Mouse (Mus musculus) left cerebral cortex, adult 11 months (tissue): ENCODE measurements around the gene Sipa1l3.

ENCODE experiments used
- DNase-seq: peaks from one replicate; pipeline ENCODE4 v3.0.0; 2022; ENCODE audit warnings: low spot score

The Sipa1l3 gene

GRCm38 (mm10) chr7:29411216-29411816 is 107.1 kb downstream of the Sipa1l3 start:
- DNase-seq, result no peak

DNA sequence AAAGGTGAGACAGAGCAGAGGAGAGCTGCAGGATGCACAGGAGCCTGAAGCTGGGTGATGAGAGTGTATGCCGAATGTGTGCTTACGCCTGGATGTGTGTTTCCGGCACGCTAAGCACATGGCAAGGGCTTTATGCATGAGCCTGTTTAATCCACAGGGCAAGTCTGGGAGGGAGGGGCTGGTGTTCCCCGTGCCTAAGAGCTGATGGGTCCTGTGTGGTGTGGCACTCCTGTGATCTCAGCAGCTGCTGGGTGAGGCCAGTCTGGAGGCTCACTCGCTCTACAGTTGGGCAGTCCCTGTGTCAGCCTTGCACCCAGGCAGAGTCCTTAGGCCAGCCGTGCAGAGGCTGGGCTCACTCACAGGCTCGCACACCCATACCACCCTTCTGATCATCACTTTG is 108.0 kb downstream of the Sipa1l3 start:
- DNase-seq, result no peak

DNA sequence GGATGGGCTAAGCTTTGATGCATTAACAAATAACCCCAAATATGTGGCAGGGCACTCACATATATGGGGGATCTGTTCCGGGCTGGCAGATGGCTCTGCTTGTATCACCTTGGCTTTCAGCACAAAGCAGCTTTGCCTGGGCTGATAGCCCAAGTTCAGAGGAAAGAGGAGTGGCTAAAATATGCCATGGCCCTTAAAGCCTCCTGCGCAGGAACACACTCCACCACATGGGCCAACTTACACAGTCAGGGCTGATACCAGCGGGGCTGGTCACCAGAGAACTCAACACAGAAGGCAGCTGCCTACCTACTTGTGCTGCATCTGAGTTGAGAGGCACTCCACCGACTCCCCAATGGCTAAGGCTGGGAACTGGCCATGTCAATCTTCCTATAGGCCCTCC is 111.6 kb downstream of the Sipa1l3 start:
- DNase-seq, result no peak

DNA sequence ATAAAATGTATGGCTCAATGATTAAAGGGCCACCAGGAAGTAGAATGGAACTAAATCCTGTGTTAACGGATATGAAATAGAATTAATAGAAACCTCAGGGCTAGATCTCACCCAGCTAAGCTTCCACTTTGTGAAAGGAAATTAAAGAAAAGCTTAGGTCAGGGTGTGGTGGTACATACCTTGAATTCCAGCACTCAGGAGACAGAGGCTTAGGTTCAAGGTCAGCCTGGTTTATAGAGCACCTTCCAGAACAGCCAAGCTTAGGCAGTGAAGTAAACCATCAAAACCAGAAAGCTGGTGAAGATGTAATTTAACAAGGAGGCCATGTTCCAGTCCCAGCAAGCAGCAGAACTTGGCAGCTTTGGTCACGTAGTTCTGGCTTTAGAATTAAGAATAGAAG is 114.3 kb downstream of the Sipa1l3 start:
- no peak for DNase-seq

- no peak for DNase-seq
Observed at GRCm38 (mm10) chr7:29402015-29402414, 116.4 kb downstream of the Sipa1l3 start.

DNA sequence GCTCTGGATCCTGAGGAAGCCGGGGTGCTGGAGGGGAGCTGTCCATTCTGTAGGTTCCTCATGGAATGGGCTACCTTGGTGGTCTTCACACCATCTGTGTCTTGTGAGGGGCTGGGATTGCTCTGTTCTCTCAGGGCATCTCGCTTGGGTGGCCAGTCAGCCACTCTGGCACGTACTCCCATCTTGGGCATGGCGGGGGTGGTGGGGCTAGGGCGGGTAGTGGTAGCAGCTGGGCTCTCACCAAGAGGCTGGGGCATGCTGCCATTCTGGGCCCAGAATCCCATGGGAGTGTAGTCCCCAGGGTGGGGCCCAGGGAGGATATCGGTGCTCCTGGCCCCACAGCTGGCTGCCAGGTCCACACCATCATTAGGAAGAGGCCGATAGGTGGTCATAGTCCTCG is 118.0 kb downstream of the Sipa1l3 start:
- DNase-seq, result no peak

DNA sequence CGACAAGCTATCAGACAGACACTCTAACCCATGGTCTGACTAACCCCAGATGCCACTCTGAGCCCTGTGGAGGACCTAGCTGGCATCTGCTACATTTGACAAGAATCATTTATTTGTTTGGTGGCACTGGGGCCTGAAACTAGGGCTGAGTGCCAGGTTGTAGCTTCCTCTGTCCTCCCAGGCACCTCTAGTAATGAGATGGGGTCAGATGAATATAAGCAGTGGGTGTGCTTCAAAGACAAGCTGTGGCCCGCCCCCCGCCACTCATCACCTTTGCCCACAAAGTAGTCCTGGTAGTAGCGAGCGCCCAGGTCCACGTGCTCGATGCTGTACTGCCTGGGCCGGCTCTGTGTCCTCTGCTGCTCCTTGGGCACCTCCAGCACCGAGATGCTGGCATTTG is 119.4 kb downstream of the Sipa1l3 start:
- no peak for DNase-seq

GRCm38 (mm10) chr7:29397486-29397885 is 121.0 kb downstream of the Sipa1l3 start:
- DNase-seq, result no peak

- DNase-seq, result no peak
Observed at GRCm38 (mm10) chr7:29396943-29397340, 121.5 kb downstream of the Sipa1l3 start.

GRCm38 (mm10) chr7:29396216-29396942 is 122.1 kb downstream of the Sipa1l3 start:
- DNase-seq, result no peak

DNA sequence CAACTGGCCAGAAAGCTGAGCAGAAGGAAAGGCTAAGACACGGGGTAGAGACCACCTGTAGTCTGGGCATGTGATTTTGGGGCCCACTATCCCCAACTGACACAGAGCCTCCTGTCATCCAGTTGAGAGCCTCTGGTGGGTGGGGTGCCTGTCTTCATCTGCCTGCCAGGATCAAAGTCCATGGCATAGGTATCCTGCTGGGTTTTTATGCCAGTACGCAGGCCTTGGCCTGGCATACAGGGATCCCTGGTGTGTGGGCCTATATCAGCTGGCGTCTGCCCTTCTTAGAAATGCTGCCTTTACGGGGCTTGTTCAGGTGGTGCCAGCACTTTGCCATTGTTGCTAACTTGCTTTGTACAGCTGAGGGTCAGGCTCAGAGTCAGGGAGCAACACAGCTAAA is 123.3 kb downstream of the Sipa1l3 start:
- no peak for DNase-seq

GRCm38 (mm10) chr7:29393292-29393691 is 125.1 kb downstream of the Sipa1l3 start:
- DNase-seq, result no peak

- no peak for DNase-seq
Observed at GRCm38 (mm10) chr7:29392805-29393204, 125.6 kb downstream of the Sipa1l3 start.

- DNase-seq, result no peak
Observed at GRCm38 (mm10) chr7:29391761-29392512, 126.5 kb downstream of the Sipa1l3 start.

DNA sequence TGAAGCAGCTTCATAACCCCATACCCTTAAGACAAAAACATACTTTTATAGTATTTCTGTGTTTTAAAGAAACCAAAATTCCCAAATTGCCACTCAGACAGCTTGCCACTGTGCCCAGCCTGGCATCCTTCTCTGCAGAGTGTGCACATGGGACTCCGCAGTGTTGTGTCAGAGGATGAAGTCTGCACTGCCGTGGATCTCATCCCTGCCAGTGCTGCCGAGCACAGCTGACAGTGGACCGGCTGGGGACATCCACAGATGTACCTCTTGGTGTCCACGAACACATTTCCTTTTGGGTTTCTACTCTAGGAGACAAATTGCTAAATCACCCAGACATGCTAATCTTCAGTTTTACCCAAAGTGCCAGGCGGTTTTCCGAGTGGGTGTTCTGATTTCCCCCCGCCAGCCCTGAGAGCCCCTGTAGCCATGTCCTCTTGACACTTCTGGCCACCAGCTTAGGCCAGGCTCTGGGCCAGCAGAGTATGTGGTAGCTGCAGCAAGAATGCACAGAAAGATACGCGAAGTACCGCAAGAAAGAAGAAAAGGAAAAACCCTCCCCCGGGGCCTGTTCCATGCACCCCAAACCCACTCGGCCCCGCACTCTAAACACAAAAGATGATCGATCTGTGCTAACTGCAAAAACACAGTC is 127.2 kb downstream of the Sipa1l3 start:
- no peak for DNase-seq

GRCm38 (mm10) chr7:29390234-29390633 is 128.2 kb downstream of the Sipa1l3 start:
- no peak for DNase-seq

DNA sequence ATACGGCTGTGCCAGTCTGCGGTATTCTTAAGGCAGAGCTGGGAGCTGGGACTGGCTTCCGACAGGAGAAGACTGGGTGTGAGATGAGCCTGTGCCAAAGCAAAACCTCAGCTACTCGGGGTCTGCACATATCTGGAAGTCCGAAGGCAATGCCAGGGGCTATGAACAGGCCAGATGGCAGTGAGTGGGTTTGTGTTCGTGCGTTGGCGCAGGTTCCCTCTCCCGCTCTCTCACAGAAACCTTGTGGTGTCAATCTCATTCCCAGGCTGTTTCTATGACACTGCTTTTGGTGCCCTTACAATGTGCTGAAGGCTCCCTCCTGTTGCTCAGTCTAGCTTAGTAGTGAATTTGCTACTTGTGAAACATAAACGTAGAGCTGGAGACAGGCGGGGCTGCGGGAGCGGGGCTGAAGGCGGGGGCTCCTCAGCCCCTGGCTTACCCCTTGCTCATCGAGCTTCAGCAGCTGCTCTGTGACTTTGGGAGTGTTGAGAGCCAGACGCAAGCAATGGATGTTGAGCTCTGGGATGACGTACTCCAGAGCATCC is 130.8 kb downstream of the Sipa1l3 start:
- no peak for DNase-seq

DNA sequence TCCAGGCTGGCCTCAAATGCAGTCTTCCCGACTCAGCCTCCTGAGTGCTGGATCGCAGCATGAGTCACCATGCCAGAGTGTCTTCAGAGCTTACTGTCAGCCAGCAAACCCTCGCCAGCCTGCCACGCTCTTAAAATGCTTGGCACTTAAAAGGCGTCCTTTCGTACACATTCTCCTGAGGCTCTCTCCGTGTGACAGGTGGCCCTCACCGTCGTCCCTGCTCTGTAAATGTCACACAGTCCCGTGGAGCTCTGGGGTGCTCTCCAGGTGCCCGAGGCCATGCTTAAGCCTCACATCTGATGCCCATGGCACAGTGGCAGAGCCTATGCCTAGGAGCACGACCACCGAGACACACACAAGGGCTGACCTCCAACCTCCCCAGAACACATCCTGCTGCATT is 132.1 kb downstream of the Sipa1l3 start:
- DNase-seq, result no peak

DNA sequence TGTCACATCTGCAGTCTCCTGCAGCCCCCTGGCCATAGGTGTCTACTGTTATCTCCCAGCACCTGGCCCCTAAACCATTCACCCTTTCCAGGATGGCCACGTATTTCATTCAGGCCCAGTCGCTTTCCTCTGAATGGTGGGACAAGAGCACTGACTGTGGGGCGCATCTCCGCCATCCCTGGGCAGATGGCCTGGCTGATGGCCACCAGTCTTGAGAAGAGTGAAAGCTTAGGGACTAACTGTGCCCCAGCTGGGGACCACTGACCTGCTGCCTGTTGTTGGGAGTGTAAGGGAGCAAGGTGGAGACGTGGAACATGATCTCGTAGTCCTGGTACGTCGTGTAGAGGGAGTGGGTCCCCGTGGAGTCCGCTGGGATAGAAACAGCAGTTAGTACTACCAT is 132.7 kb downstream of the Sipa1l3 start:
- no peak for DNase-seq

- peak; percentile 64 for DNase-seq
Observed at GRCm38 (mm10) chr7:29383255-29383654, 135.2 kb downstream of the Sipa1l3 start.

DNA sequence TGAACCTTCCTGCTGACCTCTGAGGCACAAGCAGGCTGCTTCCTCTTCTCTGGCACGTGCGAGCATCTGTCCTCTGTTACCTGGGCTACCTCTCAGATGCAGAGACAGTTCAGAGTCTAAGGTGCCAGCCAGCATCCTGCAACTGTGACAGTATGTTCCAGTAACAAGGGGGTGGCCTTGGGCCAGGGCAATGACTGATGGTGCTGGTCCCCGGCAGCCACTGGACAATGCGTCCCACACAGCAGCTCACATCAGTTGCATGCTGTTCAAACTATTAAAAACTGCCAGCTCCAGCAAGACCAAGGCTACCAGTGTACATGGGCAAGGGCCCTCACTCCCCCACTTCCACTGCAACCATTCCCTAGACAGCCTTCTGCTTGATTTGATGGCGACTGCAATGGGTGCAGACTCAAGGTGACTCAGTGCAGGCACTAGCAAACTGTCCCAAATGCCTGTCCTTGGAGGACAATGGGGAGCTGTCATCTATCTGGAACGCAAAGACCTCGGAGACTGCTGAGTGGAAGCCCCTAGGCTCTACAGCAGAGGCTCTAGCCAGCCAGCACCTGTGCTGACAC is 136.9 kb downstream of the Sipa1l3 start:
- DNase-seq, result no peak

DNA sequence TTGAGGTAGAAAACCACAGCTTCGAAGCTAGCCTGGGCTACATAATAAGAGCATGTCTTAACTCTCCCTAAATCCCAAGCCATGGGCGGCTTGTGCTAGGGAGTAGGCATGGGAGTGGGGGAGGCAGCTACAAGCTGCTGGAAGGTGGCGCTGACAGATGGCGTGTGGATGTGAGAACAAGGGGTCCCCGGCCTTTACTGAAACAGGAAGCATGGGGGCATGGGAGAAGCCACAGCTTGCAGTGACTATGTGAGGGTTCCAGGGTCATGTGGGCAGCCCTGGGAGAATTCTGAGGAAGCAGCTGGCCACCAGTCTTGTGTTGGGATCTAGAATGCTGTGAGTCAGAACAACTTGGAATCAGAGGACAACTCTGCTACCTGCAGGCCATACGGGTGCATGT is 144.4 kb downstream of the Sipa1l3 start:
- no peak for DNase-seq
